Mouse (Mus musculus) thymus, postnatal 25 days (tissue): ENCODE data around the gene Tcf3.

Experiments used
- DNase-seq: peaks from one replicate; pipeline ENCODE4 v3.0.0; 2022

Gene Tcf3

DNA sequence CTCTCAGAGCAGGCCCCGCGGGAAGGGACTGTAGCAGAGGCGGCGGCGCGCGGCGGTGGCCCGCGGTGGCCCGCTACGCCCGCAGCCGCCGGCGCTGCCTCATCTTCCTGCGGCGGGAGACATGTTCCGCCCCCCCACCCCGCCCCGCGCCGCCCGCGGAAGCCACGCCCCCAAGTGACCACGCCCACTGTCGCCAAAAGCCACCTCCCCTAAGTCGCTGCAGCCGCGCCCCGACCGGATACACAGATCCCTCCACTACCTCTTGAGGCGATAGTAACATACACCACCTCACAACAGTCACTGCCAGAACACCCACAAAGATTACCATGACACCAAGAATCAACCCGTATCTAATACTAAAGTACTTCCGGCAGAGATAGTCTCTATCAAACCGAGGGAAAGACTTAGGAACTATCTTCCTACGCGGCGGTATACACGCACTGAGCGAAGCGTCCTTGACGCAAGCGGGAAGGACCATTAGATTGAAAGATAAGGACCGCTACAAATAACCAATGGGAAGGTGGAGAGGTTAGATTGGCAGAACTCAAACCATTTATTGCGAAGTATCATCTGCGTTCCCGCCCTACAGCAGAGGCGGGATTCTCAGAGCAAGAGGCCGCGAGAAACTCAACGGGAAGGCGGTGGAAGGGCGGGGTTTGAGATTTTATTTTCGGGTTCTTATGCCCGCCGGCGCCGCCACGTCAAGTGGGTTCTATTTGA is at the start of gene Tcf3:
TSS of gene Tcf3 (minus strand) at position 135 of the 720 bp plus-strand sequence.
- peak; percentile 94 for DNase-seq

DNA sequence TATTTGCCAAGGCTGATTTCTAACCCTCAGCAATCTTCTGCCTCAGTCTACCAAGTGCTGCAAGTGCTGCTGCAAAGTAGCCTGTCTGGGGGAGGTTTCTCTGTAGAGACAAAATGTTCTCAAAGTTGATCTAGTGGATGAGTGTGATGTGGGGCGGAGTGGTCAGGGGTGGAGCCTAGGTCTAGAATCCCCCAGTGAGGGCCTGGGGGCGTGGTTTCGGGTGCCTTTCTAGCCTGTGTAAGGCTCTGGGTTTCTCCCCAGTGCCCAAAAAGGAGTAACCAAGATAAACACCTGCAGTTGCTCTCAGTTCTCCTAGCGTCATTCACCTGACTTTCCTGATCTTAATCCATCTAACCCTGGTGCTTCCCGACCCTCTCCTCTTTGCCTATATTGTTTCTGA is 47.6 kb upstream of the Tcf3 start:
- DNase-seq: peak; percentile 30

- no peak for DNase-seq
These were observed 45.1 kb upstream of the Tcf3 start for GRCm38 (mm10) chr10:80478531-80478930.

DNA sequence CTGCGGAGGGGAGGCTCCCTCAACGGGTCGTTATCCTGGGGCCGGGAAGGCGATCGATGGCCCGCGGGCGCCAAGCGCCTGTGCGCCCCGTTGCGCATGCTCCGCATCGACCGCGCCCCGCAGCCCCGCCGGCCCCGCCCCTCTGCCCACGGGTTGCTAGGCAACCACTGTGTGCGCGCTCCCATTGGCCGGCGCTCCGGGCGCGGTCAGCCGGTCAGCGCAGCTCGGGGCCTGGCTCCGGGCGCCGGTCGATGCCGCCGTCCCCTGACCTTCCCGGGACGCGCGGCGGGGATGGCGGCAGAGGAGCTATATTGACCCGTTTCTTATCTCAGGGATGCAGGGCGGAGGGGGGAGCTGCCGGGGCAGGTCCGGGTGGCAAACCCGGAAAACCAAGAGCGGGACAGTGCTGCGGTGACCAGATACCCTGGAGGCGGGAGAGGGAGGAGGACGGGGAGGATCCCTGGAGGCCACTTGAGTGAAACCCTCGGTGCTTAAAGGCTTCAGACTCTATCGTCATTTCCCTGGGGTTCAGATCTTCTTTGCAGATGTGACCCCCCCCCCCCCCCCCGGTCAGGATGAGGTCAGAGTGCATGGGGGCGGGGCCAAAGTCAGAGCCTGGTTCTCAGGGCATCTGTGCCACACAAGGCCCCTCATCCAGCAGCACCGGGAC is 42.0 kb upstream of the Tcf3 start:
- DNase-seq: peak; percentile 90

GRCm38 (mm10) chr10:80465066-80465465 is 31.6 kb upstream of the Tcf3 start:
- no peak for DNase-seq

GRCm38 (mm10) chr10:80464381-80465035 is 31.1 kb upstream of the Tcf3 start:
- no peak for DNase-seq

DNA sequence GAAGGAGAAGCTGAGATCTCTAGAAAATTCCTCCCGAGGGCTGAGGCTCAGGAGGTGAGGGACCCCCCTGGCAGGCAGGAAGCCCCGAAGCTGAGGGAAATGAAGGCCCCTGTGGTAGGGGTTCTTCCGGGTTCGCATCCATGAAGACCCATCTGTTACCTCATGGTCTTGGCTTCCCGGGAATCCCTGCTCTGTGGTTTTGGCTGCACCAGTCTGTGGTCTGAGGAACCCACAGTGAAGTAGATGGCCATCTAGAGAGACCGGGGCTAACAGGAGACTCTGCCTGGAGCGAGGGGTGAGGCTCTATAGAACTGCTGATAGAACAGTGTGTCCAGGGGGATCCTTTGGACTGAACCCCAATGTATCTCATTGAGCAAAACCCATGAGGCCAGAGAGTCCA is 27.9 kb upstream of the Tcf3 start:
- DNase-seq: no peak

DNA sequence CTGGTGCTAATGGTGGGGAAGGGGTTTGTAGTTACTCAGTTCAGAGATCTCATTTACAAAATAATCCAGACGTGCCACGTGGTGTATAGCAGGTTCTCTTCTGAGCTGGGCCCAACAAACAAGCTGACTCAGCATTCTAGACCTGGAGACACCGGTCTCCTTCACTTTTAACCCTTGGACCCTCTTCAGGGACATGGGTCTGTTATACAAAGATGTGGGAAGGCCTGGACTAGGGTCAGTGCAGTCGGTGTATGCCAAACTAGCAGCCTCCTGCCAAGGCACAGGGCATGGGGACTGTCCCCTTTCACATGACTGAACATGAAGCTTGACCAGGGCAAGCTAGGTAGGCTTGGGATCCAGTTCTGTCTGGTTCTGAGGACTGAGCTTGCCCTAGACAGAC is 26.9 kb upstream of the Tcf3 start:
- no peak for DNase-seq

DNA sequence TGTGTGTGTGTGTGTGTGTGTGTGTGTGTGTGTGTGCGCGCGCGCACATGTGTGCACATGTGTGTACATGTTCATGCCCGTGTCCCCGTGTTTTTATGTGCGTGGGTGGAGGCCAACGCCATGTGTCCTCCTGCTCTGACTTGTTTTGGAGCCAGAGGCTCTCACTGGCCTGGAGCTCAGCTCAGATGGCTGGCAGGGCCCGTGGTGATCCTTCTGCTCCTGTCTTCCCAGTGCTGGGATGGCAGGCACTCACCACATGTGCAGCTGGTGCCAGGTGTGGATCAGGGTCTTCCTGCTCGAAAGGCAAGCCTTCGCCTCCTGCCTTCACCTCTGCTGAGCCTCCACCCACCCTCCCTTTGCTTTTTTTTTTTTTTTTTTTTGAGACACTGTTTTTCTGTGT is 26.2 kb upstream of the Tcf3 start:
- DNase-seq: no peak

- DNase-seq: no peak
These were observed 25.8 kb upstream of the Tcf3 start for GRCm38 (mm10) chr10:80459236-80459635.

DNA sequence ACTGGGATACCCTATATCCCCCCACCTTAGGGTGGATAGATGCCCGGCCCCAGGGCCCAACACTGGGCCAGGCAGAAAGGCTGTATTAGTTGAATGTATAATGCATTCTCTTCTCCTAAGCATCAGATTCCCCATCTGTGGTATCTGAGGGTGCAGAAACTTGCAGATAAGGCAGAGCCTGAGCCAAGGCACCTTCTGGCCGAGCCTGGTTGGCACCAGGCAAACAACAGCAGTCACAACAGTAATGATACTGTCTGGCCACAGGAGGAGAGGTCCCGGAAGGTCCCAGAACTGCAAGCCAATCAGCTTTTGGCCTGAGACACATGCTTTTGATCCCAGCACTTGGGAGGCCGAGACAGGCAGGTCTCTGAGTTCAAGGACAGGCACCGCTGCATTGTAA is 22.2 kb upstream of the Tcf3 start:
- no peak for DNase-seq

DNA sequence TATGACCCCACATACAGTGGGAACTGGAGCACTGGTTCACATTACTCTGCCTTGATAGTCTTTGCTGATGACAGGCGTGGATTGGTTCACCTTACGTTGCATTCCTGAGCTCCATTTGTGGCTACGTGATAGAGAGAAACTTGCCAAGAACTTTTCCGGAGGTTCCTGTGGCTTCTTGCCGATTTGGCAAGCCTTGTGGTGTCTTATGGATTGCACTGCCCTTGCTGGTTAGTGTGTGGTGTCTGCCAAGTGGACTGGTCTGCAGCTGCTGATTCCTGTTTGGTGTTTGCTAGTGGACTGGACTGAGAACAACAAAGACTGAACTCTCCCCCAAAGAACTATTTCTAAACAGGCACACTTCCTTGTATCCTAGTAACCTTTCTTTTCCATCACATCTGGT is 21.3 kb upstream of the Tcf3 start:
- no peak for DNase-seq

GRCm38 (mm10) chr10:80453601-80454000 is 20.2 kb upstream of the Tcf3 start:
- no peak for DNase-seq

GRCm38 (mm10) chr10:80450599-80450998 is 17.2 kb upstream of the Tcf3 start:
- DNase-seq: no peak

DNA sequence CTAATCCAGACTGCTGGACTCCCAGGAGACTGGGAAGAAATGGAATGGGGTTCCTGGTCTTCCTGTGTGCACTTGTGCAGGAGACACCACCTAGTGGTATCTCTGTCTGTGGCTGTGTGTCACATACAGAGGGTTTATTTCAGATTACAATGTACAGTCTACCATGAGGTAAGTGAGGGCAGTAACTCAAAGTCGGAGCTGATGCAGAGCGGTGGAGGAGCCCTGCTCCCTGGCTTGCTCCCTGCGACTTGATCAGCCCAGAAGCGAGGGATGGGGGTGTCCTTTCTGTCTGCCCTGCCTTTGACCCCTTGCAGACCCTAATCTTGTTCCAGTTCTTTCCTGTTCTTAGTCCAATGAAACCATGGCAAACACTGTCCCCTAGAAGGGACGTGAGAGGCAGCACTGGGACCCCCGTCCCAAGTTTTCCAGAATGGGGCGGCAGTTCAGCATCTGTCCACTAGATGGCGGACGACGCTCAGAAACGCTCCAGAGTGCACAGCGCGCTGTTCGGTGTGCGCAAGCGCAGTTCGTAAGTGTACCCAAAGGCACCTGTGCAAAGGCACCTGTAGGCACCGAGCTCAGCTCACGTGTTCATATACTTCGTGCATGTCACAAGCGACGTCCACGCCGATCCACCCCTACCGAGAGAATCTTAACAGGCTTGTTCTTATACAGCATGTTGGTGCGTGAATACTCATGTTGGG is 12.6 kb upstream of the Tcf3 start:
- DNase-seq: peak; percentile 81

DNA sequence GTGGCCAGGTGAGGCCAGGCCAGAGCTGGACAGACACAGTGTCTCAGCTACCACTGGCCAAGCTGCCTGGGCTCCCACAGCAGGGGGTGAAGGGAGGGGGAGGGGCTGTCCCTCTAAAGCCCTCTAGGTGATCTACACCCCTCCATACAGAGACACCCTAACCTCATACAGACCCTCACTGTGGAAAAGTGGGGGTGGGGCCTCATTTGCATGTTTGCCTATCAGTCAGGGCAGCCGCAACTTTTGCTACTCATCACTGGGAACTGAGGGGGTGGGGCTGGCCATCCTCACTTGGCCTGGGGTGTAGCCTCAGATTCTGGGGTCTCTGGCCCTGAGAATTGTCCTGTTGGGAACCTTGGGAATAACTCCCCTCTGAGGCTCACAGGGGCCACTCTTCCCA is 11.6 kb upstream of the Tcf3 start:
- no peak for DNase-seq

GRCm38 (mm10) chr10:80444339-80445045 is 11.0 kb upstream of the Tcf3 start:
- no peak for DNase-seq

DNA sequence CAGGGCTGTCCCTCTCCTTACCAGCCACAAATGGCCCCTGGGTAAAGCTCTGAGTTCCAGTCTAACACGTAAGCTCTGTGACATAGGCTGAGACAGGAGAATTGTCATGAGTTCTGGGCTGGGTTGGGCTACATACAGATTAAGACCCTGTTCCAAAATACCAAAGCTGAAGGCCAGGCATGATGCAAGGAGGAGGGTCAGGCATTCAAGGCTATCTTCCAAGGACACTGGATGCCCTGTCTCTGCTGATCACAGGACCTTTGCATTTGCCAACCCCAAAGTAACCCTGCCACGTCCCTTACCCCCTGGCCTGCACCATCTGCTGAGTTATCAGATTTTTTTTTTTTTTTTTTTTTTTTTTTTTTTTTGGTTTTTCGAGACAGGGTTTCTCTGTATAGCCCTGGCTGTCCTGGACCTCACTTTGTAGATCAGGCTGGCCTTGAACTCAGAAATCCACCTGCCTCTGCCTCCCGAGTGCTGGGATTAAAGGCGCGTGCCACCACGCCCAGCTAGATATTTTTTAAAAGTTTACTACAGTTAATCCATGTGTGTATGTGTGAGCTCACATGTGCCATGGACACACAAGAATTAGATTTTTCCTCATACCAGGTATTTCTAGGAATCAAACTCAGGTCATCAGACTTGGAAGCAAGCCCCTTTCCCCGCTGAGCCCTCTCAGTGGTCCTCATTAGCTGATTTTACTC is 10.3 kb upstream of the Tcf3 start:
- DNase-seq: no peak

GRCm38 (mm10) chr10:80442989-80443388 is 9.5 kb upstream of the Tcf3 start:
- no peak for DNase-seq

DNA sequence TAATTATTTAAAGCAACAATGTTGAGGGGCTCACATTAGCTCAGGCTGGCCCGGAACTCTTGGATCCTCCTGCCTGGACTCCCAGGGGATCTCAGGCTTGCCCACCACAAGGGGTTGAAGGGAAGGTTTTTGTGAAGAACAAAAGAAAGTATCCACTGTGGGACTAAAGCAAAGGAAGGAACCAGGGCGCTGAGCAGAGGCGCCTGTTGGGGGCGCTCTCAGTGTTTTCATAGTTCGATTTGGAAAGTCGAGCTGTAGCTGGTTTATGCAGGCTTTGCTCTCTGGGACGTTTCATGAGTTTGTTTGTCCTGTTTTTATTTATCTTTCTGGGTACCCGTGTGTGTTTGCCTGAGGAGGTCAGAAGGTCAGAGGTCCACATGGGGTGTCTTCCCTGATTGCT is 8.2 kb upstream of the Tcf3 start:
- no peak for DNase-seq

GRCm38 (mm10) chr10:80440031-80440430 is 6.6 kb upstream of the Tcf3 start:
- no peak for DNase-seq

GRCm38 (mm10) chr10:80437973-80438372 is 4.5 kb upstream of the Tcf3 start:
- DNase-seq: no peak
